Mouse (Mus musculus): Measurements from ENCODE around the gene Tmem248. TPM values are rescaled to one million over a fixed set of nuclear protein-coding genes. Genes with fewer than 3 reads are reported as not detected.

Tmem248 gene
- 6.9 TPM for polyA plus RNA-seq (2017; shearing (Covaris generic))

DNA sequence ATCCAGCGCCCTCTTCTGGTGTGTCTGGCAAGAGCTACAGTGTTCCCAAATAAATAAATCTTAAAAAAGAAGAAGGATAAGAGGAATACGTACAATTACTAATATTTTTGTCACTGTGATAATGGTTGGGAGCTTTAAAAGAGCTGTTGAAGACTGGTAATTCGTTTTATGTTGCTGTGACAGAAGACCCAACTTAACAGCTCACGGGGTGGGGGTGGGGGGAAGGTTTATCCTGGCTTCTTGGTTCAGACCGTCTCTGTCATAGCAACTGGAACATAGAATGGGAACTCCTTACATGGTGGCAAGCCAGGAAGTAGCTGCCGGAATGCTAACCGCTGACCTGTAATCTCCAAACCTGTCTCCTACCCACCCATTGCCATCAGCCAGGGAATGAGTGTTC lies at the start of gene Tmem248:
TSS of gene Tmem248 (plus strand) at position 301 of the 400 bp plus-strand sequence.

DNA sequence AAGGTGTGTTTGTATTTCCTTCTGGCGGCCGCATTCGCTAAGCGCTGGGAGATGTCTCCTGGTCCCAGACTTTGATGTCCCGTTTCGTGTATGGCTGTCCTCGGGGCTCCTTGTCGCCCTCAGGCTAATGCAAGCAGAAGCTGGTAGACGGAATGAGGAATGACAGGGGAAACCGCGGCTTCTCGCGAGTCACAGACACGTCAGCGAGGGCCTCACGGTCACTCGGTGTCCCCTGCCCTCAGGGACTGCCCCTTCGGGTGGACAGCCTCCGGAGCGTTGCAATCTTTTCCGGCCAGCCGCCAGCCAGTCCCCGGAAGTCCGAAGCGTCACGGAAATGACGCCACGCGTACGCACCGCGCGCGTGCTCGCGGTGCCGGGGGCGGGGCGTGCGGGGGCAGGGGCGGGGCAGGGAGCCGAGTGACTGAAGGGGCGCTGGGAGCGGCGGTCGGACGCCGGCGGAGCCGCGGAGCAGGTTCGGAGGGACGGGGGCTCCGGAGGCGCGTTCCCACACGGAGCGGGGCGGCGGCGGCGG lies 45.4 kb upstream of the Tmem248 start, which contains the start of gene Rabgef1:
TSS of gene Rabgef1 (plus strand) at position 376 of the 532 bp plus-strand sequence.

DNA sequence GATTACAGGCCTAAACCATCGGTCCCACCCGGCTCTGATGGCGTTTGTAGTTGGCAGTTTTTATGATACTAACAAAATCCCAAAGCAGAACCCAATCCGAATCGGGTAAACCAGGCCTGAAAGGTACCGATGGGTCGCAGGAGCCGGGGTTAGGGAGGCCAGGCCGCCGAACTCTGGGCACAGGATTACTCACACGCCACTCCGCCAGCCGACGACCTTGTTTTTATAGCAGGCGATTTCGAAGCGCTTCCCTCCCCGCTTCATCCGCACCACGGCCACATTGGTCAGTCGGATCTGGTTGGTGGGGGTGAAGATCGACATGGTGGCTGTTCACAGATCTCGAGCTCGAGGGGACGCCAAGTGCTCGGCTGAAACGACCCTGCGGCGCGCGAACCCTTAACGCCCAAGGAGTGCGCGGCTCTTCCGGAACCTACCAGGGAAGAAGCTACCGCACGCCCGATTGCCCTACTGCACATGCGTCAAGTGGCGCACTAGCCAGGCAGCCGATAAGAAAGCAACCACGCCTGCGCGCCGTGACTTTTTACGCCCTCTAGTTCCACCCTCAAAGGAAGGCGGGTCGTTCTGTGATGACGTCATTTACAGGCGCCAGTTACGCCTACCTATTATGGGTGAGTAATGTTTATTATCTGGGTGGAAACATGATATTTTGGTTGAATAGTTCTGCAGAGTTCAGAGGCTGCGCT lies 38.3 kb downstream of the Tmem248 start, which contains the start of the genes Sbds and Tyw1:
TSS of gene Sbds (minus strand) at position 514 of the 704 bp plus-strand sequence.
TSS of gene Tyw1 (plus strand) at position 603 of the 704 bp plus-strand sequence.

Other genes with a start within 250 kb of the Tmem248 start
- 57.5 TPM for gene Gusb, start 214.0 kb upstream of the Tmem248 start, polyA plus RNA-seq (2017; shearing (Covaris generic))
- 79.8 TPM for gene Asl, start 187.8 kb upstream of the Tmem248 start, polyA plus RNA-seq (2017; shearing (Covaris generic))
- gene Crcp, start 187.8 kb upstream of the Tmem248 start, polyA plus RNA-seq (2017; shearing (Covaris generic)), result 52.4 TPM
- 1.4 TPM for gene Tpst1, start 143.8 kb upstream of the Tmem248 start, polyA plus RNA-seq (2017; shearing (Covaris generic))
- 5.8 TPM for gene Kctd7, start 72.2 kb upstream of the Tmem248 start, polyA plus RNA-seq (2017; shearing (Covaris generic))
- gene Rabgef1, start 45.3 kb upstream of the Tmem248 start, polyA plus RNA-seq (2017; shearing (Covaris generic)), result 46.2 TPM
- 104 TPM for gene Sbds, start 38.4 kb downstream of the Tmem248 start, polyA plus RNA-seq (2017; shearing (Covaris generic))
- gene Tyw1, start 38.5 kb downstream of the Tmem248 start, polyA plus RNA-seq (2017; shearing (Covaris generic)), result 42.6 TPM
- not detected for gene Caln1, start 152.4 kb downstream of the Tmem248 start, polyA plus RNA-seq (2017; shearing (Covaris generic))
- gene A330070K13Rik, start 167.6 kb downstream of the Tmem248 start, polyA plus RNA-seq (2017; shearing (Covaris generic)), result not detected